Mouse (Mus musculus): ENCODE measurements at regions not wholly inside any gene's neighbourhood (a gene's known extent, or its start where the extent isn't known, plus 50 kb on each side); places are given as distances from the start of the nearest gene placed in this dataset.

GRCm38 (mm10) chr15:93787361-93787760, 191.7 kb upstream of the Prickle1 start:
- Histone ChIP-seq H3K9me3 (peaks cover 6% of the 10 kb centered on the region; the same call in 1 of the 2 replicates), H3K36me3 (replicated peaks; ENCODE audit: low read length) (no peaks in the 10 kb centered on the region)

GRCm38 (mm10) chr15:93785846-93786412, 190.2 kb upstream of the Prickle1 start:
- Histone ChIP-seq H3K36me3 (replicated peaks; ENCODE audit: low read length) (no peaks in the 10 kb centered on the region), H3K4me1 (peaks cover 6% of the 10 kb centered on the region), H3K9me3 (peaks cover 6% of the 10 kb centered on the region; the same call in 1 of the 2 replicates), H3K27me3 (replicated peaks) (peaks cover 2% of the 10 kb centered on the region), H3K4me3 (replicated peaks) (no peak overlapping the region)
- TF ChIP-seq FLI1 (IDR thresholded peaks at IDR 0.05; ENCODE audit: low read length) (no peak), GATA1 (IDR thresholded peaks at IDR 0.05; ENCODE audit: borderline replicate concordance, low read length) (no peak)

More at GRCm38 (mm10) chr15:93787361-93787760, 191.7 kb upstream of the Prickle1 start:
- Histone ChIP-seq H3K4me1 (peaks cover 9% of the 10 kb centered on the region), H3K27me3 (replicated peaks) (peaks cover 2% of the 10 kb centered on the region), H3K4me3 (replicated peaks) (no peak overlapping the region)
- TF ChIP-seq GATA1 (IDR thresholded peaks at IDR 0.05; ENCODE audit: borderline replicate concordance, low read length) (no peak), FLI1 (IDR thresholded peaks at IDR 0.05; ENCODE audit: low read length) (no peak)

- TF ChIP-seq FLI1 (IDR thresholded peaks at IDR 0.05; ENCODE audit: low read length) (no peak), GATA1 (IDR thresholded peaks at IDR 0.05; ENCODE audit: borderline replicate concordance, low read length) (no peak)
- Histone ChIP-seq H3K36me3 (replicated peaks; ENCODE audit: low read length) (no peaks in the 10 kb centered on the region), H3K4me1 (no peaks in the 10 kb centered on the region), H3K27me3 (replicated peaks) (peaks cover 2% of the 10 kb centered on the region), H3K9me3 (peaks cover 6% of the 10 kb centered on the region; the same call in 1 of the 2 replicates), H3K4me3 (replicated peaks) (no peak overlapping the region)
Observed at GRCm38 (mm10) chr15:93783736-93784135, 188.0 kb upstream of the Prickle1 start.

GRCm38 (mm10) chr15:93775199-93775745, 179.6 kb upstream of the Prickle1 start:
- TF ChIP-seq FLI1 (IDR thresholded peaks at IDR 0.05; ENCODE audit: low read length) (no peak), GATA1 (IDR thresholded peaks at IDR 0.05; ENCODE audit: borderline replicate concordance, low read length) (no peak)

GRCm38 (mm10) chr15:93774340-93774739, 178.6 kb upstream of the Prickle1 start:
- Histone ChIP-seq H3K36me3 (replicated peaks; ENCODE audit: low read length) (no peaks in the 10 kb centered on the region), H3K4me3 (replicated peaks) (no peak overlapping the region), H3K4me1 (peaks cover 4% of the 10 kb centered on the region; the same call in 1 of the 2 replicates), H3K9me3 (no peaks in the 10 kb centered on the region), H3K27me3 (replicated peaks) (peaks cover 3% of the 10 kb centered on the region)
- TF ChIP-seq FLI1 (IDR thresholded peaks at IDR 0.05; ENCODE audit: low read length) (no peak), GATA1 (IDR thresholded peaks at IDR 0.05; ENCODE audit: borderline replicate concordance, low read length) (no peak)

More at GRCm38 (mm10) chr15:93775199-93775745, 179.6 kb upstream of the Prickle1 start:
- Histone ChIP-seq H3K9me3 (no peaks in the 10 kb centered on the region), H3K27me3 (replicated peaks) (peaks cover 3% of the 10 kb centered on the region), H3K4me3 (replicated peaks) (no peak overlapping the region), H3K36me3 (replicated peaks; ENCODE audit: low read length) (no peaks in the 10 kb centered on the region), H3K4me1 (peaks cover 4% of the 10 kb centered on the region; the same call in 1 of the 2 replicates)

GRCm38 (mm10) chr15:93766981-93767380, 171.3 kb upstream of the Prickle1 start:
- no peaks in the 10 kb centered on the region for H3K36me3 ChIP-seq (replicated peaks; ENCODE audit: low read length)
- TF ChIP-seq GATA1 (IDR thresholded peaks at IDR 0.05; ENCODE audit: borderline replicate concordance, low read length) = no peak
- no peak for TF ChIP-seq FLI1 (IDR thresholded peaks at IDR 0.05; ENCODE audit: low read length)
- H3K9me3 ChIP-seq = no peaks in the 10 kb centered on the region
- H3K27me3 ChIP-seq (replicated peaks) = no peaks in the 10 kb centered on the region
- H3K4me1 ChIP-seq = peaks cover 38% of the 10 kb centered on the region
- H3K4me3 ChIP-seq (replicated peaks) = no peak overlapping the region

- H3K36me3 ChIP-seq (replicated peaks; ENCODE audit: low read length) = no peaks in the 10 kb centered on the region
- TF ChIP-seq FLI1 (IDR thresholded peaks at IDR 0.05; ENCODE audit: low read length) (no peak), GATA1 (IDR thresholded peaks at IDR 0.05; ENCODE audit: borderline replicate concordance, low read length) (no peak)
- H3K4me3 ChIP-seq (replicated peaks) = no peak overlapping the region
- H3K9me3 ChIP-seq = no peaks in the 10 kb centered on the region
- H3K4me1 ChIP-seq = peaks cover 40% of the 10 kb centered on the region
- no peaks in the 10 kb centered on the region for H3K27me3 ChIP-seq (replicated peaks)
Observed at GRCm38 (mm10) chr15:93763047-93763446, 167.4 kb upstream of the Prickle1 start.

- H3K36me3 ChIP-seq (replicated peaks; ENCODE audit: low read length) = peaks cover 3% of the 10 kb centered on the region
- TF ChIP-seq FLI1 (IDR thresholded peaks at IDR 0.05; ENCODE audit: low read length) = no peak
- no peak for TF ChIP-seq GATA1 (IDR thresholded peaks at IDR 0.05; ENCODE audit: borderline replicate concordance, low read length)
Observed at GRCm38 (mm10) chr15:93758204-93758836, 162.6 kb upstream of the Prickle1 start.

GRCm38 (mm10) chr15:93755989-93756388, 160.3 kb upstream of the Prickle1 start:
- Histone ChIP-seq H3K9me3 (no peaks in the 10 kb centered on the region), H3K4me3 (replicated peaks) (no peak overlapping the region), H3K36me3 (replicated peaks; ENCODE audit: low read length) (peaks cover 3% of the 10 kb centered on the region), H3K4me1 (peaks cover 15% of the 10 kb centered on the region), H3K27me3 (replicated peaks) (no peaks in the 10 kb centered on the region)
- no peak for TF ChIP-seq FLI1 (IDR thresholded peaks at IDR 0.05; ENCODE audit: low read length)
- no peak for TF ChIP-seq GATA1 (IDR thresholded peaks at IDR 0.05; ENCODE audit: borderline replicate concordance, low read length)

More at GRCm38 (mm10) chr15:93758204-93758836, 162.6 kb upstream of the Prickle1 start:
- Histone ChIP-seq H3K27me3 (replicated peaks) (no peaks in the 10 kb centered on the region), H3K9me3 (no peaks in the 10 kb centered on the region), H3K4me1 (peaks cover 20% of the 10 kb centered on the region), H3K4me3 (replicated peaks) (no peak overlapping the region)

- Histone ChIP-seq H3K4me1 (peaks cover 22% of the 10 kb centered on the region), H3K36me3 (replicated peaks; ENCODE audit: low read length) (peaks cover 16% of the 10 kb centered on the region), H3K4me3 (replicated peaks) (peak overlapping the region; percentile 64), H3K9me3 (peaks cover 10% of the 10 kb centered on the region), H3K27me3 (replicated peaks) (no peaks in the 10 kb centered on the region)
- TF ChIP-seq GATA1 (IDR thresholded peaks at IDR 0.05; ENCODE audit: borderline replicate concordance, low read length) (no peak), FLI1 (IDR thresholded peaks at IDR 0.05; ENCODE audit: low read length) (no peak)
Observed at GRCm38 (mm10) chr15:93751817-93752216, 156.1 kb upstream of the Prickle1 start.
